Mouse (Mus musculus): ENCODE data around the gene Mapk9.

DNA sequence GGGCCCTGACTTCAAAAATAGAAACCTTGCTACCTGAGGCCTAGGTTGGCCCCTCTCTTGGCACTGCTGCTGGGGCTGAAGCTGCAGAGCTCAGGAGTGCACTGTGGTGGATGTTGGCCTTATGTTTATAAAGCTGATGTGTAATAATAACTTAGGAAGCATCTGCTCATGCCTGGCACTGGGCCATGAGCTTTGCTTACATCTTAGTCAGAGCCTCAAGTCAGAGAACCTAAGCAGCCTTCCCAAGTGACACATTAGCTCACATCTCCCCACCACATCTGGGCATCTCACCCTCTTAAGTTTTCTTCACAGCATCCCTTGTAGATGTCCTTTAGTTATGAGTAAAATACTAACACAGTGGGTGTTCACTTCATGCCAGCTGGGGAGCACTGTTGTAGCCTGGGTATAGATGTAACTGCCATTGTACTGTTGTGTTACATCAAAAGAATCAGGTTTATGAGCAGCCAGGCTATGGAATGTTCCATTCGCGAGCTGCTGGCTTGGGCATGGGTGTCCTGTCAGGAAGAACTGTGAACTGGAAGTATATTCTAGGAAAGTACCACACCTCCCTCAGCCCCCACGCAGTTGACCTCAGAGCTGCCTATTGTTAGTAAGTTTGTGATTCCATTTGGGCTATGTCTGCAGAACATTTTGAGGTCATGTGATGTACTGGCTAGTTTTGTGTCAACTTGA is 33.5 kb downstream of the Mapk9 start:
- TF ChIP-seq CTCF (IDR thresholded peaks at IDR 0.05; ENCODE audit: low read depth, low read length) (no peak), POLR2A (IDR thresholded peaks at IDR 0.05; ENCODE audit: insufficient read depth, low read length) (no peak)
